In genomic region chr4:129456126-129456525, GRCm38 (mm10) we compare ENCODE assay signal across 28 mouse cellular contexts. TPM values are rescaled to one million over a fixed set of nuclear protein-coding genes. Genes with fewer than 3 reads are reported as not detected.
DNase-seq lines count a peak whose midpoint lies in the region; ATAC-seq lines count a peak whose summit lies in the region.
"Had no signal": no experiment of that assay in that cellular context is flagged by ENCODE, and none has a peak within 500 bp of the region (broad histone marks: within the 10 kb centered on the region; RNA-seq: fewer than 3 reads in every experiment).

No protein-coding gene starts in this region.

- 0 out of 2 replicates have a peak, but pooled peaks cover 7% of the 10 kb centered on the region for H3K27me3 ChIP-seq in heart, embryonic 13.5 days (replicated peaks)
- H3K27me3 ChIP-seq in midbrain, embryonic 11.5 days (ENCODE audit: control insufficient read depth, insufficient read depth, low read length) = no peaks in the 10 kb centered on the region
- H3K27me3 ChIP-seq in midbrain, embryonic 10.5 days (ENCODE audit: low read depth, poor library complexity, severe bottlenecking) = no peaks in the 10 kb centered on the region
- no peaks in the 10 kb centered on the region for H3K27me3 ChIP-seq in limb, embryonic 10.5 days (ENCODE audit: low read depth, poor library complexity, severe bottlenecking)
- no peaks in the 10 kb centered on the region for H3K27me3 ChIP-seq in midbrain, embryonic 14.5 days (ENCODE audit: control insufficient read depth, insufficient read depth, low read length)
- H3K27me3 ChIP-seq: forebrain, embryonic 13.5 days; heart, embryonic 15.5 days had no signal

- DNase-seq in heart, postnatal 14 days = no peak
- peak; percentile 62 for DNase-seq in midbrain, embryonic 11.5 days (ENCODE audit: low spot score, missing footprints)
- no peak for DNase-seq in midbrain, embryonic 10.5 days (ENCODE audit: low spot score)
- DNase-seq in adipocyte (ENCODE audit: low spot score) = peak; percentile 38
- DNase-seq in limb, embryonic 10.5 days (ENCODE audit: low spot score) = no peak
- no peak for DNase-seq in midbrain, embryonic 14.5 days
- DNase-seq: cerebellum, adult 8-10 months; cerebellum, postnatal 14 days; forebrain, postnatal 0 days; gastrocnemius, adult 2 months had no signal

- H3K4me3 ChIP-seq in heart, embryonic 13.5 days = no peak overlapping the region
- H3K4me3 ChIP-seq in midbrain, embryonic 11.5 days (ENCODE audit: low read depth, low read length) = no peak overlapping the region
- H3K4me3 ChIP-seq in midbrain, embryonic 10.5 days = no peak overlapping the region
- no peak overlapping the region for H3K4me3 ChIP-seq in limb, embryonic 10.5 days
- H3K4me3 ChIP-seq in midbrain, embryonic 14.5 days (replicated peaks; ENCODE audit: low read depth, low read length) = no peak overlapping the region
- H3K4me3 ChIP-seq: forebrain, embryonic 10.5 days; forebrain, embryonic 13.5 days; heart, embryonic 15.5 days had no signal

- no peak for ATAC-seq in heart, embryonic 13.5 days (ENCODE audit: extremely low read depth, insufficient number of reproducible peaks, low FRiP score, low TSS enrichment)
- no peak for ATAC-seq in midbrain, embryonic 11.5 days (ENCODE audit: low FRiP score)
- ATAC-seq in midbrain, embryonic 14.5 days (ENCODE audit: low FRiP score, low TSS enrichment) = no peak

- H3K36me3 ChIP-seq in heart, embryonic 13.5 days = no peaks in the 10 kb centered on the region
- no peaks in the 10 kb centered on the region for H3K36me3 ChIP-seq in midbrain, embryonic 11.5 days (ENCODE audit: control insufficient read depth, insufficient read depth, low read length)
- no peaks in the 10 kb centered on the region for H3K36me3 ChIP-seq in midbrain, embryonic 10.5 days
- no peaks in the 10 kb centered on the region for H3K36me3 ChIP-seq in limb, embryonic 10.5 days
- no peaks in the 10 kb centered on the region for H3K36me3 ChIP-seq in midbrain, embryonic 14.5 days (ENCODE audit: control insufficient read depth, insufficient read depth, low read length)
- H3K36me3 ChIP-seq: forebrain, embryonic 10.5 days; heart, embryonic 15.5 days had no signal

- H3K4me1 ChIP-seq in heart, embryonic 13.5 days = peaks cover 4% of the 10 kb centered on the region
- peaks cover 2% of the 10 kb centered on the region; the same call in 1 of the 2 replicates for H3K4me1 ChIP-seq in midbrain, embryonic 11.5 days (ENCODE audit: control insufficient read depth, insufficient read depth, low read length)
- peaks cover 3% of the 10 kb centered on the region; the same call in 1 of the 2 replicates for H3K4me1 ChIP-seq in midbrain, embryonic 10.5 days
- peaks cover 3% of the 10 kb centered on the region; the same call in 1 of the 2 replicates for H3K4me1 ChIP-seq in limb, embryonic 10.5 days
- H3K4me1 ChIP-seq in midbrain, embryonic 14.5 days (ENCODE audit: control insufficient read depth, insufficient read depth, low read length) = no peaks in the 10 kb centered on the region
- H3K4me1 ChIP-seq: forebrain, embryonic 13.5 days had no signal

- 0 out of 2 replicates have a peak overlapping the region, but pooled peaks have one; percentile 6 for H3K9ac ChIP-seq in heart, embryonic 13.5 days
- H3K9ac ChIP-seq in midbrain, embryonic 11.5 days (ENCODE audit: low read length) = no peak overlapping the region
- no peak overlapping the region for H3K9ac ChIP-seq in midbrain, embryonic 14.5 days (replicated peaks; ENCODE audit: low read length)
- H3K9ac ChIP-seq: forebrain, embryonic 13.5 days; forebrain, postnatal 0 days; heart, embryonic 15.5 days; hindbrain, embryonic 14.5 days had no signal

- H3K9me3 ChIP-seq in heart, embryonic 13.5 days = no peaks in the 10 kb centered on the region
- no peaks in the 10 kb centered on the region for H3K9me3 ChIP-seq in midbrain, embryonic 11.5 days (ENCODE audit: control insufficient read depth, low read length)
- no peaks in the 10 kb centered on the region for H3K9me3 ChIP-seq in midbrain, embryonic 10.5 days (replicated peaks)
- H3K9me3 ChIP-seq in limb, embryonic 10.5 days (replicated peaks) = no peaks in the 10 kb centered on the region
- no peaks in the 10 kb centered on the region for H3K9me3 ChIP-seq in midbrain, embryonic 14.5 days (ENCODE audit: control insufficient read depth, low read length)
- H3K9me3 ChIP-seq: forebrain, embryonic 10.5 days; forebrain, embryonic 13.5 days; heart, embryonic 15.5 days had no signal

- H3K27ac ChIP-seq in heart, embryonic 13.5 days (replicated peaks) = no peak overlapping the region
- H3K27ac ChIP-seq in midbrain, embryonic 11.5 days (ENCODE audit: low read depth, low read length) = no peak overlapping the region
- H3K27ac ChIP-seq in midbrain, embryonic 10.5 days (replicated peaks) = no peak overlapping the region
- H3K27ac ChIP-seq in limb, embryonic 10.5 days = no peak overlapping the region
- H3K27ac ChIP-seq in midbrain, embryonic 14.5 days (replicated peaks; ENCODE audit: low read depth, low read length) = no peak overlapping the region
- H3K27ac ChIP-seq: forebrain, embryonic 10.5 days; forebrain, embryonic 13.5 days; gastrocnemius, adult 2 months; heart, embryonic 15.5 days; hindbrain, embryonic 14.5 days; hindbrain, postnatal 0 days had no signal

- intact Hi-C loops in heart, postnatal 14 days (cut with DNase I) = loop anchor here (5.0 to 10.0 kb wide), 2 partner anchors 241 to 324 kb away; no protein-coding TSS in a partner anchor

- 40% methylated on average over 5 of the region's 5 CpGs for WGBS in heart, embryonic 13.5 days
- 47% methylated on average over 5 of the region's 5 CpGs for WGBS in midbrain, embryonic 11.5 days
- 62% methylated on average over 5 of the region's 5 CpGs for WGBS in midbrain, embryonic 10.5 days
- WGBS in limb, embryonic 10.5 days = 61% methylated on average over 5 of the region's 5 CpGs
- WGBS in midbrain, embryonic 14.5 days = 44% methylated on average over 5 of the region's 5 CpGs

- H3K4me2 ChIP-seq in heart, embryonic 13.5 days = no peak overlapping the region
- no peak overlapping the region for H3K4me2 ChIP-seq in midbrain, embryonic 11.5 days
- no peak overlapping the region for H3K4me2 ChIP-seq in midbrain, embryonic 14.5 days (ENCODE audit: low read length)
- H3K4me2 ChIP-seq: forebrain, embryonic 13.5 days; heart, embryonic 11.5 days; heart, embryonic 15.5 days; hindbrain, embryonic 14.5 days had no signal

RNA-seq across cellular contexts. Expression of gene Bsdc1, which starts 5.3 kb away (rescaled TPM):
- polyA plus RNA-seq in heart, embryonic 13.5 days (2015; fragmentation: Nextera tagmentation; extraction: Ambion mirVana) = 25.4 and 26.9 TPM in 2 replicates
- total RNA-seq in heart, postnatal 14 days (2021) = 10 to 100 TPM; 39.6 to 43.9 TPM
- 23.3 and 23.7 TPM in 2 replicates for polyA plus RNA-seq in midbrain, embryonic 11.5 days (2014; fragmentation: Nextera tagmentation; extraction: Ambion mirVana)
- polyA plus RNA-seq in midbrain, embryonic 10.5 days (2016; fragmentation: Nextera tagmentation; extraction: Ambion mirVana) = 20.2 and 25.0 TPM in 2 replicates
- polyA plus RNA-seq in limb, embryonic 10.5 days (2016; fragmentation: Nextera tagmentation; extraction: Ambion mirVana) = 19.9 and 20.5 TPM in 2 replicates
- polyA plus RNA-seq in midbrain, embryonic 14.5 days (2014; fragmentation: Nextera tagmentation; extraction: Ambion mirVana) = 31.4 and 35.7 TPM in 2 replicates

RNA-seq across cellular contexts. Expression of gene Zbtb8b, which starts 15.5 kb away (rescaled TPM):
- 3.9 and 4.7 TPM in 2 replicates for polyA plus RNA-seq in heart, embryonic 13.5 days (2015; fragmentation: Nextera tagmentation; extraction: Ambion mirVana)
- total RNA-seq in heart, postnatal 14 days (2021) = under 1 TPM; 0.29 to 0.32 TPM
- polyA plus RNA-seq in midbrain, embryonic 11.5 days (2014; fragmentation: Nextera tagmentation; extraction: Ambion mirVana) = 2.0 and 2.4 TPM in 2 replicates
- 1.3 and 1.6 TPM in 2 replicates for polyA plus RNA-seq in midbrain, embryonic 10.5 days (2016; fragmentation: Nextera tagmentation; extraction: Ambion mirVana)
- 0.59 and 1.1 TPM in 2 replicates for polyA plus RNA-seq in limb, embryonic 10.5 days (2016; fragmentation: Nextera tagmentation; extraction: Ambion mirVana)
- polyA plus RNA-seq in midbrain, embryonic 14.5 days (2014; fragmentation: Nextera tagmentation; extraction: Ambion mirVana) = 15.9 and 17.6 TPM in 2 replicates
- total RNA-seq: gastrocnemius, adult 2 months; gastrocnemius, postnatal 14 days; gastrocnemius, postnatal 4 days had no signal

RNA-seq across cellular contexts. Expression of gene Tssk3, which starts 34.7 kb away (rescaled TPM):
- not detected in 2 replicates for polyA plus RNA-seq in heart, embryonic 13.5 days (2015; fragmentation: Nextera tagmentation; extraction: Ambion mirVana)
- total RNA-seq in heart, postnatal 14 days (2021) = not detected
- polyA plus RNA-seq in midbrain, embryonic 11.5 days (2014; fragmentation: Nextera tagmentation; extraction: Ambion mirVana) = not detected in 2 replicates
- polyA plus RNA-seq in midbrain, embryonic 10.5 days (2016; fragmentation: Nextera tagmentation; extraction: Ambion mirVana) = not detected in 2 replicates
- 0.11 TPM in 1 of 2 replicates, not detected in the other for polyA plus RNA-seq in limb, embryonic 10.5 days (2016; fragmentation: Nextera tagmentation; extraction: Ambion mirVana)
- 0.38 and 0.74 TPM in 2 replicates for polyA plus RNA-seq in midbrain, embryonic 14.5 days (2014; fragmentation: Nextera tagmentation; extraction: Ambion mirVana)
- total RNA-seq: adrenal gland, adult 8-10 months; adrenal gland, postnatal 25 days; ES-E14; gastrocnemius, adult 2 months; gastrocnemius, postnatal 14 days; gastrocnemius, postnatal 4 days; heart, adult 8-10 months; heart, postnatal 10 days; heart, postnatal 4 days; hindbrain, postnatal 0 days had no signal
- polyA plus RNA-seq: embryonic facial prominence, embryonic 11.5 days; embryonic facial prominence, embryonic 14.5 days; forebrain, embryonic 10.5 days; forebrain, embryonic 13.5 days; heart, embryonic 11.5 days; heart, embryonic 15.5 days; hindbrain, embryonic 11.5 days had no signal

RNA-seq across cellular contexts. Expression of gene Fam229a, which starts 34.9 kb away (rescaled TPM):
- not detected in 2 replicates for polyA plus RNA-seq in heart, embryonic 13.5 days (2015; fragmentation: Nextera tagmentation; extraction: Ambion mirVana)
- not detected for total RNA-seq in heart, postnatal 14 days (2021)
- not detected in 2 replicates for polyA plus RNA-seq in midbrain, embryonic 11.5 days (2014; fragmentation: Nextera tagmentation; extraction: Ambion mirVana)
- polyA plus RNA-seq in midbrain, embryonic 10.5 days (2016; fragmentation: Nextera tagmentation; extraction: Ambion mirVana) = not detected in 2 replicates
- not detected in 2 replicates for polyA plus RNA-seq in limb, embryonic 10.5 days (2016; fragmentation: Nextera tagmentation; extraction: Ambion mirVana)
- 0.69 TPM in 1 of 2 replicates, not detected in the other for polyA plus RNA-seq in midbrain, embryonic 14.5 days (2014; fragmentation: Nextera tagmentation; extraction: Ambion mirVana)
- total RNA-seq: adrenal gland, postnatal 25 days; ES-E14; gastrocnemius, adult 2 months; gastrocnemius, postnatal 14 days; gastrocnemius, postnatal 4 days; heart, adult 8-10 months; heart, postnatal 10 days; heart, postnatal 4 days had no signal
- polyA plus RNA-seq: embryonic facial prominence, embryonic 11.5 days; embryonic facial prominence, embryonic 14.5 days; forebrain, embryonic 10.5 days; forebrain, embryonic 13.5 days; heart, embryonic 11.5 days; heart, embryonic 15.5 days; hindbrain, embryonic 11.5 days had no signal

RNA-seq across cellular contexts. Expression of gene Marcksl1, which starts 57.3 kb away (rescaled TPM):
- 383 and 399 TPM in 2 replicates for polyA plus RNA-seq in heart, embryonic 13.5 days (2015; fragmentation: Nextera tagmentation; extraction: Ambion mirVana)
- total RNA-seq in heart, postnatal 14 days (2021) = 10 to 100 TPM; 13.6 to 23.8 TPM
- polyA plus RNA-seq in midbrain, embryonic 11.5 days (2014; fragmentation: Nextera tagmentation; extraction: Ambion mirVana) = 1,816 and 1,974 TPM in 2 replicates
- polyA plus RNA-seq in midbrain, embryonic 10.5 days (2016; fragmentation: Nextera tagmentation; extraction: Ambion mirVana) = 1,603 and 1,647 TPM in 2 replicates
- 1,533 and 1,561 TPM in 2 replicates for polyA plus RNA-seq in limb, embryonic 10.5 days (2016; fragmentation: Nextera tagmentation; extraction: Ambion mirVana)
- polyA plus RNA-seq in midbrain, embryonic 14.5 days (2014; fragmentation: Nextera tagmentation; extraction: Ambion mirVana) = 1,591 and 1,713 TPM in 2 replicates

Comparison
In these comparisons a context has a peak if more than half of its experiments do, and no peak if none do; other contexts are left out.
1. DNase-seq: peak in midbrain, embryonic 11.5 days (single experiment) and adipocyte (single experiment); none in heart, postnatal 14 days (0 of 2), midbrain, embryonic 10.5 days (single experiment), limb, embryonic 10.5 days (single experiment) and midbrain, embryonic 14.5 days (single experiment).